Mouse (Mus musculus) MEL (cell line): ENCODE results near the gene Naa80. TPM values are rescaled to one million over a fixed set of nuclear protein-coding genes. Genes with fewer than 3 reads are reported as not detected.
"Not testable (repeated sequence)": the region's sequence is repeated elsewhere in the genome, so short reads cannot be mapped to it uniquely, and the experiment has no call there.

ENCODE experiments used
- DNase-seq: peaks from one replicate; pipeline ENCODE4 v3.0.0; 2011; ENCODE audit warnings: low read depth, low spot score
- H3K27ac ChIP-seq: 2 replicates; pipeline ENCODE4 v1.5.1; 2012; ENCODE audit warnings: low read depth, mild to moderate bottlenecking, control low read depth, low read length, moderate library complexity; ENCODE audit not compliant: control insufficient read depth
- H3K27me3 ChIP-seq, 2 experiments: fragments of 150-350 bp in 1 of 2; sonication (generic) in 1 of 2; 2 replicates each; pipeline ENCODE4 v1.6.1; 2012; ENCODE audit warnings: low read length in 2 of 2, mild to moderate bottlenecking in 2 of 2, improper control_type of control experiment in 1 of 2, moderate library complexity in 1 of 2; ENCODE audit not compliant: insufficient read depth in 2 of 2, control insufficient read depth in 1 of 2
- H3K36me3 ChIP-seq, 2 experiments: 2 replicates each; pipeline ENCODE4 v1.6.1; 2012 to 2014; ENCODE audit warnings: low read length in 2 of 2, improper control_type of control experiment in 1 of 2, inconsistent platforms in 1 of 2, mild to moderate bottlenecking in 1 of 2; ENCODE audit not compliant: insufficient read depth in 2 of 2, control insufficient read depth in 1 of 2
- H3K4me1 ChIP-seq, 2 experiments: fragments of 150-350 bp in 1 of 2; sonication (generic) in 1 of 2; 2 replicates each; pipeline ENCODE4 v1.6.1; 2012; ENCODE audit warnings: low read length in 2 of 2, improper control_type of control experiment in 1 of 2, mild to moderate bottlenecking in 1 of 2; ENCODE audit not compliant: insufficient read depth in 2 of 2, control insufficient read depth in 1 of 2
- H3K4me3 ChIP-seq, 2 experiments: fragments of 150-350 bp in 1 of 2; sonication (generic) in 1 of 2; 2 replicates each; pipeline ENCODE4 v1.5.1; 2012; ENCODE audit warnings: low read depth in 2 of 2, low read length in 2 of 2, mild to moderate bottlenecking in 2 of 2, moderate library complexity in 2 of 2, control low read depth in 1 of 2, improper control_type of control experiment in 1 of 2; ENCODE audit not compliant: control insufficient read depth in 1 of 2, insufficient read depth in 1 of 2
- H3K79me2 ChIP-seq: 2 replicates; pipeline ENCODE4 v1.6.1; 2012; ENCODE audit warnings: mild to moderate bottlenecking, low read length, moderate library complexity; ENCODE audit not compliant: control insufficient read depth, poor library complexity, insufficient read depth
- H3K9ac ChIP-seq: 2 replicates; pipeline ENCODE4 v1.6.1; 2012; ENCODE audit warnings: low read depth, mild to moderate bottlenecking, control low read depth, low read length, moderate library complexity; ENCODE audit not compliant: control insufficient read depth, poor library complexity, severe bottlenecking
- H3K9me3 ChIP-seq: fragments of 150-350 bp; sonication (generic); replicated peaks from 2 replicates; pipeline ENCODE4 v1.6.1; 2012; ENCODE audit warnings: mild to moderate bottlenecking, low read length, improper control_type of control experiment, moderate library complexity; ENCODE audit not compliant: insufficient read depth
- CHD2 ChIP-seq: IDR thresholded peaks from 2 replicates; pipeline ENCODE4 v1.6.1; 2011; ENCODE audit warnings: low read length, improper control_type of control experiment
- CTCF ChIP-seq, 3 experiments: IDR thresholded peaks in 2 of 3; conservative IDR thresholded peaks in 1 of 3; 2 replicates each; pipeline ENCODE4 v1.5.1; 2011 to 2012; ENCODE audit warnings: low read length in 3 of 3, low read depth in 2 of 3, mild to moderate bottlenecking in 2 of 3, improper control_type of control experiment in 1 of 3, inconsistent platforms in 1 of 3, mixed read lengths in 1 of 3, moderate library complexity in 1 of 3; ENCODE audit not compliant: control insufficient read depth in 1 of 3, insufficient read depth in 1 of 3, poor library complexity in 1 of 3, severe bottlenecking in 1 of 3
- EP300 ChIP-seq, 2 experiments: IDR thresholded peaks; 2 replicates each; pipeline ENCODE4 v1.6.1; 2011; ENCODE audit warnings: improper control_type of control experiment in 2 of 2, low read length in 2 of 2, low read depth in 1 of 2, mild to moderate bottlenecking in 1 of 2
- ETS1 ChIP-seq: IDR thresholded peaks from 2 replicates; pipeline ENCODE4 v1.6.1; 2012; ENCODE audit warnings: low read depth, mild to moderate bottlenecking, inconsistent platforms, low read length, improper control_type of control experiment, moderate library complexity
- GATA1 ChIP-seq: IDR thresholded peaks from 2 replicates; pipeline ENCODE4 v1.6.1; 2011; ENCODE audit warnings: low read depth, low read length, improper control_type of control experiment
- HCFC1 ChIP-seq: IDR thresholded peaks from 2 replicates; pipeline ENCODE4 v1.6.1; 2012; ENCODE audit warnings: low read depth, mild to moderate bottlenecking, inconsistent platforms, low read length, improper control_type of control experiment, moderate library complexity
- KAT2A ChIP-seq: conservative IDR thresholded peaks from 2 replicates; pipeline ENCODE4 v1.6.1; 2012; ENCODE audit warnings: low read depth, low read length, improper control_type of control experiment, inconsistent platforms
- MYC ChIP-seq: IDR thresholded peaks from 2 replicates; pipeline ENCODE4 v1.6.1; 2011; ENCODE audit warnings: low read depth, mild to moderate bottlenecking, low read length, improper control_type of control experiment, moderate library complexity
- POLR2A ChIP-seq, 2 experiments: IDR thresholded peaks; 2 replicates each; pipeline ENCODE4 v1.6.1; 2011 to 2012; ENCODE audit warnings: low read length in 2 of 2, mild to moderate bottlenecking in 2 of 2, control low read depth in 1 of 2, improper control_type of control experiment in 1 of 2, low read depth in 1 of 2, moderate library complexity in 1 of 2; ENCODE audit not compliant: control insufficient read depth in 1 of 2, insufficient read depth in 1 of 2, poor library complexity in 1 of 2
- POLR2AphosphoS2 ChIP-seq: IDR thresholded peaks from 2 replicates; pipeline ENCODE4 v1.6.1; 2011; ENCODE audit warnings: low read length, improper control_type of control experiment
- RAD21 ChIP-seq: IDR thresholded peaks from 2 replicates; pipeline ENCODE4 v1.6.1; 2011; ENCODE audit warnings: mild to moderate bottlenecking, low read depth, low read length, improper control_type of control experiment
- SIN3A ChIP-seq: IDR thresholded peaks from 2 replicates; pipeline ENCODE4 v1.6.1; 2012; ENCODE audit warnings: low read length, improper control_type of control experiment, inconsistent platforms
- SMC3 ChIP-seq: IDR thresholded peaks from 2 replicates; pipeline ENCODE4 v1.6.1; 2011; ENCODE audit warnings: low read depth, low read length, improper control_type of control experiment
- TBP ChIP-seq: IDR thresholded peaks from 2 replicates; pipeline ENCODE4 v1.8.0; 2011; ENCODE audit warnings: low read depth, low read length, improper control_type of control experiment
- ZC3H11A ChIP-seq: IDR thresholded peaks from 2 replicates; pipeline ENCODE4 v1.6.1; 2012; ENCODE audit warnings: low read depth, mild to moderate bottlenecking, inconsistent platforms, low read length, improper control_type of control experiment
- polyA plus RNA-seq, 2 experiments: library from polyadenylated mRNA; stranded (reverse) in 1 of 2; unstranded in 1 of 2; fragments of >175 nt in 1 of 2; fragments of >200 nt in 1 of 2; gene quantifications; 2 replicates each; pipeline versions ENCODE4 v1.2.1 to v1.2.4; 2012; ENCODE audit warnings: low replicate concordance in 2 of 2, low read depth in 1 of 2; ENCODE audit not compliant: insufficient read length in 2 of 2, insufficient read depth in 1 of 2, missing spikeins in 1 of 2
- total RNA-seq: library from RNA; depleted of rRNA; stranded (reverse); fragments of 300-350 nt; gene quantifications from 2 replicates; pipeline ENCODE4 v1.2.3, GENCODE M21; 2012

Gene Naa80
- total and polyA plus RNA-seq, 3 experiments, result 14.3 to 74.0 TPM; not detected in 1

GRCm38 (mm10) chr9:107563029-107563581, 15.6 kb upstream of the Naa80 start, which contains the start of gene Tusc2 (continued):
- TF ChIP-seq KAT2A (no peak; the same call in 1 of the 2 replicates), MYC (no peak), TBP (0 out of 2 replicates have a peak, but pooled peaks have one; percentile 20), ETS1 (0 out of 2 replicates have a peak, but pooled peaks have one; percentile 19), GATA1 (no peak), CHD2 (peak; percentile 71)

GRCm38 (mm10) chr9:107565556-107565955, 13.1 kb upstream of the Naa80 start:
- not testable (repeated sequence) for H3K9ac ChIP-seq, DNase-seq, H3K27ac ChIP-seq, H3K27me3 ChIP-seq, H3K9me3 ChIP-seq, H3K4me3 ChIP-seq
- TF ChIP-seq CTCF (IDR thresholded peaks at IDR 0.05 in 2 of 3, conservative IDR thresholded peaks at IDR 0.05 in 1 of 3; ENCODE audit: control insufficient read depth in 1 of 3, insufficient read depth in 1 of 3, low read depth in 2 of 3, low read length in 3 of 3, poor library complexity in 1 of 3, severe bottlenecking in 1 of 3), result peak in 2 of 3 experiments; percentile 8 to 29; a peak in 2 of 6 replicates
- TF ChIP-seq, all 39 proteins: peak for 1; not testable (repeated sequence) for 38
- H3K36me3 ChIP-seq, result peaks cover 0 to 15% of the 10 kb centered on the region in 2 experiments; a peak in 3 of 4 replicates
- peaks cover 23% of the 10 kb centered on the region for H3K79me2 ChIP-seq
- peaks cover 0 to 27% of the 10 kb centered on the region in 2 experiments; a peak in 3 of 4 replicates for H3K4me1 ChIP-seq

GRCm38 (mm10) chr9:107566041-107566709, 12.5 kb upstream of the Naa80 start:
- Histone ChIP-seq H3K9ac (no peak overlapping the region), H3K4me3 (no peak overlapping the region), H3K27me3 (no peaks in the 10 kb centered on the region), H3K79me2 (peaks cover 23% of the 10 kb centered on the region), H3K9me3 (no peaks in the 10 kb centered on the region), H3K4me1 (peaks cover 2 to 33% of the 10 kb centered on the region in 2 experiments; a peak in 3 of 4 replicates), H3K27ac (no peak overlapping the region), H3K36me3 (peaks cover 0 to 16% of the 10 kb centered on the region in 2 experiments; a peak in 3 of 4 replicates)
- TF ChIP-seq RAD21 (peak; percentile 23), HCFC1 (0 out of 2 replicates have a peak, but pooled peaks have one; percentile 13), ETS1 (no peak), CTCF (IDR thresholded peaks at IDR 0.05 in 2 of 3, conservative IDR thresholded peaks at IDR 0.05 in 1 of 3; ENCODE audit: control insufficient read depth in 1 of 3, insufficient read depth in 1 of 3, low read depth in 2 of 3, low read length in 3 of 3, poor library complexity in 1 of 3, severe bottlenecking in 1 of 3) (peak; percentile 70 to 96 (median 70)), SMC3 (peak; percentile 66), POLR2A (IDR thresholded peaks at IDR 0.05; ENCODE audit: control insufficient read depth in 1 of 2, insufficient read depth in 1 of 2, low read depth in 1 of 2, low read length in 2 of 2, poor library complexity in 1 of 2) (no peak; a peak in 1 of 4 replicates), EP300 (IDR thresholded peaks at IDR 0.05; ENCODE audit: low read depth in 1 of 2, low read length in 2 of 2) (no peak; a peak in 1 of 4 replicates), POLR2AphosphoS2 (no peak), SIN3A (no peak), ZC3H11A (no peak)
- DNase-seq, result peak; percentile 83
